Mouse (Mus musculus) frontal cortex, postnatal 10 days (tissue): ENCODE results near the gene Gm37240.

ENCODE experiments used
- DNase-seq, 2 experiments: peaks; one replicate each; pipeline ENCODE4 v3.0.0; 2022; ENCODE audit warnings: low spot score in 2 of 2, mixed read lengths in 1 of 2

Gm37240 gene

DNA sequence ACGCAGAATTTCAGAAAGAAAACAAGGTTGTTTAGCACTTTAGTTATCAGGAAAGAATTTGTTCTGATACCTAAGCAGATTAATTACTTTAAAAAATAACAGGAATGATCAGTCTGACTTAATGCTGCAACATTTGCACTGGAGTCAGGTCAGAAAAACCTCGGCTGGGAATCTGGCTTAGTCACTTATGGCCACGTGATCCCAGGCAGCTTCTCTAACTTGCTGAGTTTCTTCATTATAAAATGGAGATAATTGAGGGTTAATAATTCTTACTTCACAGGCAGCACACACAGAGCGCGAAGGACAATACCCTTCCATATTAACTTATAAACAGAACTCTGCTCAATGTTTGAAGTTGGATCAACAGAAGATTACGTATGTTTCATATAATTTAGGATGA, 1350.3 kb downstream of the Gm37240 start:
- no peak for DNase-seq

DNA sequence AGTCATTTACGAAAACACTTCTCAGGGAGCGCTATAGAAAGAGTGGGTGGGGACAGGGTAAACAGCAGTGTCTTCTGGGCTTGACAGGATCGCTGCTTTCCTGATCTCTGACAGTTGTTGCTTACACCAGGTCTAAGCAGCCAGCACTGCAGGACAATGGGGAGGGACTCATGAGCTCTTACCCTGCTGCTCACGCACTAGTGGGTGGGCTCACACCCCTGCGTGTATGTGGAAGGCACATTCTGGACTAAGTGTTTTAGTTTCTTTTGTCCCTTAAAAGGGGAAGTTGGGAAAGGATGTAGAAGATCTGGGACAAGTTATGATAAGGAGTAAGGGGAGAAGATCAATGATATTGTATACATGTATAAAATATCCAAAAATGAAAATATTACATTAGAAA, 1354.1 kb downstream of the Gm37240 start:
- no peak for DNase-seq

GRCm38 (mm10) chr3:84529021-84529420, 1358.3 kb downstream of the Gm37240 start:
- no peak for DNase-seq

GRCm38 (mm10) chr3:84524952-84525351, 1362.4 kb downstream of the Gm37240 start:
- no peak for DNase-seq

DNA sequence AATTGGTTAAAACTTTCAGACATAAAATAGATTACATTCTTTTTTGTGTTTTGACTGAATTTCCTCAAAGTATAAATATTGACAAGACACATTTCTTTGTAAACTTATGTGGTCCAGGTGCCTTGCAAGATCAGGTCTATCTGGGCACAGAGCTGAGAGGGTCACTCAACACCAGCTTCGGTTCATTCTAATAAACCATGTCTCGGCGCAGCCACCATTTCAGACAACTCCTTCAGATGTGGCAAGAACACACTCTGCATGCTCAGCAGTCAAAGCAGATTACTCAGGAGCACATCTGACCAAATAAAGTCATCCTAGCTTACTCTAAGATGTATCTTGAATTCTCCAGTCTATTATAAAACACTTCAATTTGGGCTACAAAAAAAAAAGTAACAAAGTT, 1371.2 kb downstream of the Gm37240 start:
- DNase-seq: no peak

GRCm38 (mm10) chr3:84512774-84513515, 1374.4 kb downstream of the Gm37240 start:
- DNase-seq: no peak

- no peak for DNase-seq
Observed at GRCm38 (mm10) chr3:84505193-84505592, 1382.1 kb downstream of the Gm37240 start.

GRCm38 (mm10) chr3:84504291-84504690, 1383.0 kb downstream of the Gm37240 start:
- no peak for DNase-seq

- no peak for DNase-seq
Observed at GRCm38 (mm10) chr3:84502101-84502500, 1385.2 kb downstream of the Gm37240 start.

DNA sequence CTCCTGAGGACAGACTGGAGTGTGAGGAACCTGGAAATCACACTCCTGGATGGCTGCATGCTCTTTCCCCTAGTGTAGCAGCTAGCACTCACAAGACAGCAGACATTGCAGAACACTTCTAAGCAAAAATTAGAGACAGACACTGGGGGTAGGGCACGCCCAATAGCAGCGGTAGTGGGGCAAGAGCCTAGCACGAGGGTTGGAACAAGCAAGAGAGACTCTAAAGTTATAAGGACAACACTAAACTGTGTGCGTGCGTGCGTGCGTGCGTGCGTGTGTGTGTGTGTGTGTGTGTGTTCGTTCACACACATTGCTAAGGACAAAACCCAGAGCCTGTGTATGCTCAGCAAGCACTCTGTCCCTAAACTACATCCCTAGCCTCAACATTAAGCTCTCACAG, 1386.8 kb downstream of the Gm37240 start:
- no peak for DNase-seq

DNA sequence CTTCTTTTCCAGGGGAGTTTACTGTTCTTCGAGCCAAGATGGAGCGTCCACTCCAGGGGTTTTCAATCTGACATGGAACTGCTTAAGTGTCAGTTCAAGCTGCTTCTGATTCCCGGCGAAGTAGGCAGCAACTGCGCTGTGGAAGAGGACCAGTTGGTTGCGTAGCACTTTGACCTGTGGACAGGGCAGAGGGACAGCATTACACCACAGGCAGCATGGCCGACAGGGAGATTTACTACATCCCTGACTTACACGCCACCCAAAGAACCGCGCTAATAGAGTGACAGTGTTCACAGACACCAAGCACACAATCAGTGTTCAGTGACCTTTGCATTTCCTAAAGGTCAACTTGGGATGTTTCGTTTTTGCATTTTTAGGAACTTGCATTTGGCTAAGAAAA, 1389.6 kb downstream of the Gm37240 start:
- DNase-seq: no peak

GRCm38 (mm10) chr3:84492657-84493056, 1394.7 kb downstream of the Gm37240 start:
- DNase-seq: no peak

DNA sequence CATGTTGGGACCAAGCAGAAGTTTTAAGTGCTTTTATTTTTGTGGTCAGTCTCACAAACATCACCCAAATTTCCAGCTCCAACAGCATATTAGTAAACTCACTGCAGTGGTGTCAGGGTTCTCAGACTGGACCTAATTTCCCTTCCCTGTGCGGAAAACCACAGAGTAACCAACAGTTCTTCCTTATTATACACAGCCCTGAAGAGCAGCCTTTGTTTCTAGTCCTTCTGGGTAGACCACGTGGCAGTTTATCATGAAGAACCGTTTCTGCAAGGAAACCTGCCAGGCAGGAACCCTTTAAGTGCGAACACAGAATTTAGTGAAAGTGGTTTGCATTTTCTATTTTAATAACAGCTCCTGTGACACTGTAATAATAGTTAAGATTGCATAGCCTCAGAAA, 1395.2 kb downstream of the Gm37240 start:
- no peak for DNase-seq

DNA sequence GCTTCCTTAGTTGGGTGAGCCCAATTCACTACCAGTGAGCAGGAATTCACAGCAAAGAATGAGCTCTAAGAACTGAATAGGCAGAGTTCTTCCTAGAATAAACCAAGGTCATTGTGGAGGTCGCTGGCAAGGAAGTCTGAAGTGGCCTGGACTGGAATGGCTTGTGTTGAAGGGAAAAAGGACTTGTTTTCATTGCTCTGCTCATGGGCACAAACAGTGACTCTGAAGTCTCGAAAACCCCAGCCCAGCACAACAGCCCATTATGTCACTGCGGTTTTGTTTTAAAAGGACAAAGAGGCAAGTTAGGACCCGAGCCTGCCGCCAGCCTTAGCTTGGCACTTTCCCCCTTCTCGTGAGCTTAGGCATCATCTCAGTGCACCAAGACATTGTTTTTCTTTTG, 1398.6 kb downstream of the Gm37240 start:
- no peak for DNase-seq

GRCm38 (mm10) chr3:84484891-84485290, 1402.4 kb downstream of the Gm37240 start:
- DNase-seq: no peak

- no peak for DNase-seq
Observed at GRCm38 (mm10) chr3:84484333-84484732, 1403.0 kb downstream of the Gm37240 start.

DNA sequence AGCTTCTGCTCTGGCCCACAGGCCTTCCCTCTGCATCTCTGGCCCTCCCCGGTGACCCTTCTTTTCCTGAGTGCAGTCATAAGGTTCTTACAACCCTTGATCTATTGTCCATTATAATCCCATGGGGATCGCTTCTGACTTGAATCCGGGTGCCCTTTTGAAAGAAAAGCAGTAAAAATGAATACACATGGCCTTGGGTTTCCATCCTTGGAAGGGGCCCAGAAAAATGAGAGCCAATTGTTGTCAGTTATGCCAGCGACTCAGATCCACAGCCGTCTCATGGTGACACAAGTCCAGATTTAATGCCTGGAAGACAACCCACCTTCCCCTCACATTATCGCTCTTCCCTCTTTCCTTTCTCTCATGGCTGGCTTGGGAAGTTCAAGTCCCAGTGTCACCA, 1405.2 kb downstream of the Gm37240 start:
- no peak for DNase-seq

DNA sequence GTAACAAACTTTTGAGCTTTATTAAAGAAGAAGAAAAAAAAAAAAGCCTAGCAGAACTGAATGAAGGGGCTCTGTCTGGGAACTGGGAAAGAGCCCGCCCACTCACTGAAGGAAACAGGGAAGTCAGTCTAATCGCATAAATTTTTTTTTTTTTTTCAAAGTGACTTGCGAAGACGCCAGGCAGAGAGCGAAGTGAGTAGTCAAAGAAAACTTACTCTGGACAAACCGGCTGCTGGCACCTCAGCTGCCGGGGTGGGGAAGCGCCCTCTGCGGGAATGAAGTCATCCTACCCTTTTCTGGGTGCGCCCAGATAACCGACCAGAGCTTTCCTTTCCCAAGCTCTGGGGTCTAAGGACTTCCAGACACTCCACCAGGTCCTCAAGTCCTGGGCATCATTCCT, 1406.2 kb downstream of the Gm37240 start:
- peak in 1 of 2 experiments; percentile 22 for DNase-seq

DNA sequence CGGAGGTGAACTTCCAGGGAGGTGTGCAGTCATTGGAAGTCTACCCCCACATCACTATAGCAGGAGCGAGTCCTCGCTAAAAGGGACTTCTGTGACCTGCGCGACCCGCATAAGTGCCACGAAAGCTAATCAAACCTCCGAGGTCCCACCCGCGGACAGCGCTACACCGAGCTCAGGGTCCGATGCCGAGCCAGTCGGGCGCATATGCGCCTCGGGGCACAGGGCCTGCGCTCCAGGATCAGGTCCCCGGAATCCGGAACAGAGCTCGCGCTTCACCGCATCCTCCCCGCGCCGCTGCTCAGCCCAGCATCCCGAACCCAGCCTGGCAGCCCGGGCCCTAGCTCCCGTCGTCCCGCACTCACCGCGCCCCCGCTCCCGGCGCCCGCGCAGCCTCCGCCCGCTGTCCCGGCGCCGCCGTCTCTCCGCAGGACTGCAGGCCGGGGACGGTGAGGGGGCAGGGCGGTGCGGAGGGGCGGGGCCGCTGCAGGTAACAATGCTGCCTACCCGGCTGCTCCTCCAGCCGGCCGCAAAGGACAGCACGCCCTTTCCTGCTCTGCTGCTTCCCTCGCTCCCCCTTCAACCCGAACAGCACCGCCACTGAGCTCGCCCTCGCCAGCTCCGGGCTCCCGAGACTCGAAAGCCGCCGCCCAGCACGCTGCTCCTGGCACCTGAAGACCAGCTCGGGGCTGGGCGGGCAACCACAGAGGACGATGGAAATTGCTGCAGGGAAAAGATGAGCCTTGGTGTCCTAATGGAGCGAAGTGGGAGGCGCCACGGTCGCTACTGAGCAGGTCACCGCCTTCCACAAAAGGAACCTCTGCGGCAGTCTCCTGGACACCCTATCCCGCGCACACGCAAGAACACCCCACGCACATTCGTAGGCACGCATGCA, 1407.1 kb downstream of the Gm37240 start, which contains the start of gene Fhdc1:
Gene Fhdc1, minus strand, starts transcription at position 424 of the 892 bp plus-strand sequence.
- DNase-seq: peak in 1 of 2 experiments; percentile 35

DNA sequence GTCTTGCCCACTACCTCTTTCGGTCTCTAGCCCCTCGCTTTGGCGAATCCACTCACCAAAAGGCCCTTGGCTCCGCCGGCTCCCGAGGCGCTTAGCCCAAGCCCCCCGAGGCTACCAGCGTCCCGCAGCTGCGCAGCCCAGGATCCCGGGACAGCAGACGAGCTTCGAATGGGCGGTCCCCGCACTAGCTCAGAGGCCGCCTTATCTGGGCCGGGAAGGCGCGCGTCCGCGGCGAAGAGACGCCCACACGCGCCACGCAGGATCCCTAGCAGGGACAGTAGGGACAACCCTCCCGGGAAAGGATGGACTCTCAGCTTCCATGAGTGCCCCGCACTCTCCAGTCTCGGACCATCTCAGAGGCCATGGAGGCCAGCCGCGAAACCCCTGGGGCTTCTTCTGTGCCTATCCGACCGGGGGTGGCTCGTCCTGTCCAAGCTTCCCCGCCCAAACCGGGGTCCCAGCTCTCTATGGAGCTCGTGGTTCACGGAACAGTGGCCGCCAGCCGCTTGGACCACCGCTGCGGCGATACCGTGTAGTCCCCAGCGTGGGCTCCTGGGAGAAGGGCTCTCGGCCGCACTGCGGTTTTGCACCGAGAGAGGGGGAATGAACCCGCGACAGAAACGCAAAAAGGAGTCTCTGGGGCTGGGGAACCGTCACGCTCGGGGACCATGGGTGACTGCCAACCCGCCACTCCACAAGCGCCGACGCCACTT, 1407.9 kb downstream of the Gm37240 start:
- peak in 1 of 2 experiments; percentile 32 for DNase-seq

DNA sequence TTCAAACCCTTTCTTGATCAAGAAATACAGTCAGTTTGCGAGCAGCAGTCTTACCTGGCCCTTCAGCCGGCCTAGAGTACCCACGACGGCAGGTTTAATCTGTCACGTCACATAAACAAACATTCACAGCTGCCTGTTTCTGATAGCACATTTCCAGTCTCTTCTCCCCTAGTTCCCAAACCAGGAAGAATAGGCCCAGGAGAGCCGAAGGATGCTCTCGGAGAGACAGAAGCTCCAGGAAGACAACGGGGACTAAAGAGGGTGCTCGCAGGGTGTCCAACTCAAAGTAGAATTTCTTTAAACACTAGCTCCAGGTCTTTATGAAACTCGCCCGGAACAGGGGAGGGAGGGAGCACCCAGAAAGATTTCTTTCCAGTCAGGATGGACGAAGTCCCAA, 1408.4 kb downstream of the Gm37240 start:
- DNase-seq: no peak

- DNase-seq: no peak
Observed at GRCm38 (mm10) chr3:84478195-84478594, 1409.1 kb downstream of the Gm37240 start.
